Mouse (Mus musculus) heart, postnatal 0 days (tissue): ENCODE data around the gene Lpp.

Source experiments
- CTCF ChIP-seq: IDR thresholded peaks from 2 replicates; pipeline ENCODE4 v1.5.1; 2016; ENCODE audit warnings: antibody characterized with exemption, control low read depth, low read depth
- EP300 ChIP-seq: IDR thresholded peaks from 2 replicates; pipeline ENCODE4 v1.6.1; 2016; ENCODE audit warnings: antibody characterized with exemption, low read depth

DNA sequence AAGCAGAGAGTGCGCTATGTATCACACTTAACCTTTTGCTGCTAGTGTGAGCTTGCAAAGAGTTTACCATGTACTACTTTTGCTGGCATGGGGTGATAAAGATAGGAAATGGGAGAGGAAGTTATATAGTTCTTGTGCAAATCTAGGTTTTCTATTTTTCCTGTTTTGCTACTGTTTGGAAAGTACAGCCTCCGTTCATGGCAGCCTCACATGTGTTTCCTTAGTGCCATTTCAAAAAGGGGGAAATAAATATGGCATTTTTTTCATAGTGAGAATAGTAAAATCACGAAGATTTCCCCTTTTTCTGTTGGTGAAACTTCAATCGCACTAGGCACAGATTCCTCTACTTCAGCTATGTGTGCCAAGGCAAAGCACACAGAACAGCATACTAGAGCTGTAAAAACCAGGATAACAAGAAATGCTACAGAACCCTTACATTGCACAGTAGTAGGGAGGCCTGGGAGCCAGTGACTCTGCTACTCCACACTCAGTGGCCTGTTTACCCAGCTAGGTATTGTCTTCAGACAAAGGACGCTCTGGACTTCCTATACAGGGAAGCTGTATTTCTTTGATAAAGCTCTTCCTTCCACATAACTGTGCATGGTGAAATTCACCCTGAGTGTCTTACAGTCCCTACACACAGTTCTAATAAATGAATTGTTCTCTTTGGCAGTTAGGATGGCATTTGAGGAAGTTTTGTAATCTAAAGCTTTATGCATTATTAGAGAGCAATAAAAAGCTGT, 276.6 kb downstream of the Lpp start:
- TF ChIP-seq CTCF (no peak), EP300 (no peak)
